Mouse (Mus musculus) liver, embryonic 15.5 days (tissue): ENCODE data around the gene Cdk11b. TPM values are rescaled to one million over a fixed set of nuclear protein-coding genes. Genes with fewer than 3 reads are reported as not detected.
A peak's percentile ranks its signal among the peaks of the same experiment; 100 is the strongest.
"Not testable (repeated sequence)": the region's sequence is repeated elsewhere in the genome, so short reads cannot be mapped to it uniquely, and the experiment has no call there.

Source experiments
- ATAC-seq: fragments of 200-750 bp; cut with Nextera tagmentation; 2 replicates; pipeline ENCODE4 v1.8.0; 2017; ENCODE audit warnings: moderate number of reproducible peaks, mild to moderate bottlenecking, moderate library complexity; ENCODE audit not compliant: insufficient read depth
- H3K27ac ChIP-seq: fragments of 300-500 bp; sonication (generic); replicated peaks from 2 replicates; pipeline ENCODE4 v1.5.1; 2015; ENCODE audit warnings: mild to moderate bottlenecking, inconsistent platforms
- H3K27me3 ChIP-seq: fragments of 300-500 bp; sonication (generic); 2 replicates; pipeline ENCODE4 v1.6.1; 2015; ENCODE audit warnings: mild to moderate bottlenecking, inconsistent platforms
- H3K36me3 ChIP-seq: fragments of 300-500 bp; sonication (generic); replicated peaks from 2 replicates; pipeline ENCODE4 v1.6.1; 2015; ENCODE audit warnings: moderate library complexity, mild to moderate bottlenecking, inconsistent platforms
- H3K4me1 ChIP-seq: fragments of 300-500 bp; sonication (generic); replicated peaks from 2 replicates; pipeline ENCODE4 v1.6.1; 2015; ENCODE audit warnings: inconsistent platforms
- H3K4me2 ChIP-seq: fragments of 300-500 bp; sonication (generic); 2 replicates; pipeline ENCODE4 v1.6.1; 2015; ENCODE audit warnings: moderate library complexity, mild to moderate bottlenecking, inconsistent platforms
- H3K4me3 ChIP-seq: fragments of 300-500 bp; sonication (generic); replicated peaks from 2 replicates; pipeline ENCODE4 v1.5.1; 2015; ENCODE audit warnings: mild to moderate bottlenecking, inconsistent platforms
- H3K9ac ChIP-seq: fragments of 300-500 bp; sonication (generic); 2 replicates; pipeline ENCODE4 v1.6.1; 2015; ENCODE audit warnings: moderate library complexity, mild to moderate bottlenecking, inconsistent platforms
- H3K9me3 ChIP-seq: fragments of 300-500 bp; sonication (generic); replicated peaks from 2 replicates; pipeline ENCODE4 v1.6.1; 2016; ENCODE audit warnings: inconsistent platforms
- WGBS: fragments of 180-500 bp; shearing (Covaris S2); methylation state at CpG from one replicate; pipeline ENCODE4 v1.1.7; 2015; ENCODE audit warnings: mixed read lengths; ENCODE audit not compliant: insufficient replicate concordance; 5-methylcytosine and 5-hydroxymethylcytosine counted together
- polyA plus RNA-seq: library from polyadenylated mRNA; unstranded; fragments of >200 nt; fragmentation: Nextera tagmentation; extraction: Ambion mirVana; gene quantifications from 2 replicates; pipeline ENCODE4 v1.2.1, GENCODE M21; 2015

Gene Cdk11b
- polyA plus RNA-seq, 1 experiment from 2014 or later, result 19.9 TPM

- H3K9me3 ChIP-seq, result no peaks in the 10 kb centered on the region
- 77% methylated on average over 2 of the region's 2 CpGs for WGBS
- no peak overlapping the region for H3K4me3 ChIP-seq
- no peak overlapping the region for H3K4me2 ChIP-seq
- H3K36me3 ChIP-seq, result peaks cover 51% of the 10 kb centered on the region
- H3K27me3 ChIP-seq, result no peaks in the 10 kb centered on the region
- no peak overlapping the region for H3K9ac ChIP-seq
- H3K27ac ChIP-seq, result no peak overlapping the region
- H3K4me1 ChIP-seq, result peaks cover 45% of the 10 kb centered on the region
- ATAC-seq, result no peak
Observed at GRCm38 (mm10) chr4:155606825-155607224, 17.8 kb upstream of the Cdk11b start.

- Histone ChIP-seq H3K4me2 (no peak overlapping the region), H3K27me3 (no peaks in the 10 kb centered on the region), H3K4me1 (peaks cover 6% of the 10 kb centered on the region; the same call in 1 of the 2 replicates), H3K36me3 (peaks cover 75% of the 10 kb centered on the region), H3K27ac (no peak overlapping the region), H3K4me3 (no peak overlapping the region), H3K9me3 (no peaks in the 10 kb centered on the region), H3K9ac (no peak overlapping the region)
- no peak for ATAC-seq
- 84% methylated on average over 3 of the region's 3 CpGs for WGBS
Observed at GRCm38 (mm10) chr4:155611860-155612259, 12.8 kb upstream of the Cdk11b start.

DNA sequence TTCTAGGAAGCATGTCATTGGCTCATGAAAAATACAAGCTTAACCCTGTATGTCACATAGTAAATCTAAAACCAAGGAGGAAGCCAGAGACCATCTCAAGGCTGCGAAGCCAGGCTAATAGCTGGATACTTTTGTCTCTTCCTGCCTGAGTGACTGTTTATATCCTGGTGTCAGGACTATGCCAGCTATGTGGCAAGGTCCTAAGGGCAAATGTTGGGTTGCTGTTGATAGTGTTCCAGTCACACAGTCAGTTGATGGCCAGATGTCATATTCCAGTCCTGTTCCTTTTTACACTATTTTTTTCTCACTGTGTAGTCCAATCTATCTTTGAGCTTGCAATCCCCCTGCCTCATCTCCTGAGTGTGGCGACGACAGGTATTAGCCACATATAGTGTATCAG lies 11.4 kb upstream of the Cdk11b start:
- no peak overlapping the region for H3K27ac ChIP-seq
- no peak overlapping the region for H3K4me2 ChIP-seq
- H3K4me1 ChIP-seq, result peaks cover 2% of the 10 kb centered on the region; the same call in 1 of the 2 replicates
- 81% methylated on average over 3 of the region's 3 CpGs for WGBS
- H3K4me3 ChIP-seq, result no peak overlapping the region
- no peak overlapping the region for H3K9ac ChIP-seq
- H3K9me3 ChIP-seq, result no peaks in the 10 kb centered on the region
- peaks cover 84% of the 10 kb centered on the region for H3K36me3 ChIP-seq
- no peak for ATAC-seq
- H3K27me3 ChIP-seq, result no peaks in the 10 kb centered on the region

- Histone ChIP-seq H3K27ac (no peak overlapping the region), H3K9ac (no peak overlapping the region), H3K4me1 (peaks cover 8% of the 10 kb centered on the region), H3K27me3 (no peaks in the 10 kb centered on the region), H3K4me2 (no peak overlapping the region), H3K36me3 (peaks cover 82% of the 10 kb centered on the region), H3K9me3 (no peaks in the 10 kb centered on the region), H3K4me3 (no peak overlapping the region)
- WGBS, result 52% methylated on average over 5 of the region's 5 CpGs
- peak; percentile 52; the same call in 1 of the 2 replicates for ATAC-seq
Observed at GRCm38 (mm10) chr4:155618321-155618720, 6.3 kb upstream of the Cdk11b start.

GRCm38 (mm10) chr4:155630267-155630666 lies 5.6 kb downstream of the Cdk11b start:
- H3K36me3 ChIP-seq, result peaks cover 76% of the 10 kb centered on the region
- H3K27me3 ChIP-seq, result no peaks in the 10 kb centered on the region
- no peak for ATAC-seq
- H3K27ac ChIP-seq, result no peak overlapping the region
- H3K9ac ChIP-seq, result no peak overlapping the region
- no peak overlapping the region for H3K4me2 ChIP-seq
- H3K9me3 ChIP-seq, result no peaks in the 10 kb centered on the region
- H3K4me3 ChIP-seq, result no peak overlapping the region
- WGBS, result 62% methylated on average over 6 of the region's 6 CpGs
- peaks cover 4% of the 10 kb centered on the region for H3K4me1 ChIP-seq

DNA sequence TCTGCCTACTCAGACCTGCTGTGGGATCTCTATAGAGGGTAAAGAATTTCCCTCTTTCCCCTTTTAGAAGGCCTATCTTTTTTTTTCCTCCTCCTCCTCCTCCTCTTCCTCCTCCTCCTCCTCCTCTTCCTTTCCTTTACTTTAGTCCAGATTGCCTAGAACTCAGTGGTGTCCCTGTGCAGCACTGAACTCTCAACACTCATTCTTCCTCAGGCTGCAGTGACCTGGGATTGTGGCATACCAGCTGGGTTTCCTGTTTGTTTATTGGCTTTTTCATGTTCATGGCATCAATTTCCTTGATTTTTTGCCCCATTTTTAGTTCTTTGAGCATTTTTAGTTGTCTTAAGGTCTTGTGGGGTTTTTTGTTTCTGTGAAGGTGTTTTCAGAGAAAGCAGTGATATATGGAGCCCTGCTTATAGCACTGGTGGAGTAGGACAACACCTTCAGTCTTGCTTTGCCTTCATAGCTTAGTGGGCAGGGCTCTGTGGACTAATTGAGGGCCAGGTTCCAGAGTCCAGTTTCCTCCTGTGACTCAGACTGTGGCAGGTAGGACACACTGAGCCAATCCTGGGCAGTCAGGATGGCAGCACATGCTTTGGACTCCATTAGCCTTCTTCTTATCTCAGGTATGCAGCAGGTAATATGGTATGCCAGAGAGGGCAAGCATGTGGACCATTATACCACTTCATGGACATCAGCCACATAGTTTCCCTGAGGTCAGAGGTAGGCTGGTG lies 11.3 kb downstream of the Cdk11b start:
- peaks cover 89% of the 10 kb centered on the region for H3K36me3 ChIP-seq
- H3K4me1 ChIP-seq, result no peaks in the 10 kb centered on the region
- H3K27ac ChIP-seq, result no peak overlapping the region
- H3K27me3 ChIP-seq, result no peaks in the 10 kb centered on the region
- H3K4me3 ChIP-seq, result no peak overlapping the region
- H3K4me2 ChIP-seq, result no peak overlapping the region
- no peaks in the 10 kb centered on the region for H3K9me3 ChIP-seq
- no peak for ATAC-seq
- no peak overlapping the region for H3K9ac ChIP-seq

GRCm38 (mm10) chr4:155643531-155643930 lies 18.9 kb downstream of the Cdk11b start:
- ATAC-seq, result no peak
- Histone ChIP-seq H3K27ac (no peak overlapping the region), H3K9ac (no peak overlapping the region), H3K4me3 (no peak overlapping the region), H3K27me3 (no peaks in the 10 kb centered on the region), H3K36me3 (peaks cover 84% of the 10 kb centered on the region), H3K9me3 (no peaks in the 10 kb centered on the region), H3K4me1 (no peaks in the 10 kb centered on the region), H3K4me2 (no peak overlapping the region)
- 73% methylated on average over 1 of the region's 1 CpGs for WGBS

DNA sequence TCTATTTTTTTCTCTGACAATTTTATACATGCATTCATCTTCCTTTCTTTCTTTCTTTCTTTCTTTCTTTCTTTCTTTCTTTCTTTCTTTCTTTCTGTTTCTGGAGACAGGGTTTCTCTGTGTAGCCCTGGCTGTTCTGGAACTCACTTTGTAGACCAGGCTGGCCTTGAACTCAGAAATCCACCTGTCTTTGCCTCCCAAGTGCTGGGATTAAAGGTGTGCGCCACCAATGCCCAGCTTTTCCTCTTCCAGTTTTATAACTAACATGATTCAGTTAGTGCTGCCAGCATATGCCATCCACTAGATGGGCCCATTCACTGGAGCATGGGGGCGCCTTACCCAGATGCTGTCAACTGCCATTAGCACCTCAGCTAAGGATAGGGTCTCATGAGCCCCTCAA lies 20.7 kb downstream of the Cdk11b start, which contains the start of gene Gm10563:
Gene Gm10563, minus strand, starts transcription at position 101 of the 400 bp plus-strand sequence.
- not testable (repeated sequence) for H3K4me1 ChIP-seq, H3K9me3 ChIP-seq, ATAC-seq, H3K9ac ChIP-seq, H3K4me3 ChIP-seq, H3K27ac ChIP-seq, H3K4me2 ChIP-seq, H3K27me3 ChIP-seq
- WGBS, result 87% methylated on average over 2 of the region's 2 CpGs
- peaks cover 87% of the 10 kb centered on the region for H3K36me3 ChIP-seq

DNA sequence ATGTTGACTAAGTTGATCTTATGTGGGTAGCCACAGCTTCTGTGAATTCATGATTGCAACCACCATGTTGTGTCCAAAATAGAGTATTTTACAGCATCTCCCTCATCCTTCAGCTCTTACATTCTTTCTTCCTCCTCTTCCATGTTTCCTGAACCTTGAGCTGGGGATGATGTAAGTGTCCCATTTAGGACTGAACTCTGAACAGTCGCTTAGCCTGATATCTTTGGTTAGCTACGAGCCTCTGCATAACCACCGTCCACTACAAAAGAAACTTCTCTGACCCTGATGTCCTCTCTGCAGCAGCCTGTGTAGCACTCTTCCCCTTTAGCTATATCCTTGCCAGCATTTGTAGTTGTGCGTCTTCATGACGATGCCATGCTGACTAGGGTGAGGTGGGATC lies 21.1 kb downstream of the Cdk11b start:
- Histone ChIP-seq H3K4me2 (no peak overlapping the region), H3K36me3 (peaks cover 87% of the 10 kb centered on the region), H3K4me1 (no peaks in the 10 kb centered on the region), H3K9me3 (no peaks in the 10 kb centered on the region), H3K4me3 (no peak overlapping the region), H3K27ac (no peak overlapping the region), H3K27me3 (peaks cover 2% of the 10 kb centered on the region), H3K9ac (no peak overlapping the region)
- WGBS, result 85% methylated on average over 5 of the region's 5 CpGs
- ATAC-seq, result no peak

DNA sequence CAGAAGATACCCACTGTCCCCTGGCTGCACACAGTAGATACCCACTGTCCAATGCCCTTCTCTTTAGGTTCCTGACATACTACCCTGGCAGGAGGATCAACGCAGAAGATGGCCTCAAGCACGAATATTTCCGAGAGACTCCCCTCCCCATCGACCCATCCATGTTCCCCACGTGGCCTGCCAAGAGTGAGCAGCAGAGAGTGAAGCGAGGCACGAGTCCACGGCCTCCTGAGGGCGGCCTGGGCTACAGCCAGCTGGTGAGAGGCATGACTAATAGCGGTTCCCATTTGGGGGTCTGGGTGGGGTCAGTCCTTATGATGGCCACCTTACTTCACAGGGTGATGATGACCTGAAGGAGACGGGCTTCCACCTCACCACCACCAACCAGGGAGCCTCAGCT lies 24.7 kb downstream of the Cdk11b start:
- Histone ChIP-seq H3K4me3 (no peak overlapping the region), H3K4me2 (no peak overlapping the region), H3K9me3 (no peaks in the 10 kb centered on the region), H3K9ac (no peak overlapping the region), H3K27ac (no peak overlapping the region), H3K36me3 (peaks cover 62% of the 10 kb centered on the region), H3K4me1 (peaks cover 19% of the 10 kb centered on the region), H3K27me3 (peaks cover 39% of the 10 kb centered on the region)
- ATAC-seq, result no peak
- WGBS, result 84% methylated on average over 11 of the region's 11 CpGs

- Histone ChIP-seq H3K4me2 (no peak overlapping the region), H3K27ac (no peak overlapping the region), H3K27me3 (peaks cover 60% of the 10 kb centered on the region)
Observed at GRCm38 (mm10) chr4:155651553-155652269, 27.1 kb downstream of the Cdk11b start.

More at GRCm38 (mm10) chr4:155651553-155652269, 27.1 kb downstream of the Cdk11b start:
- peaks cover 49% of the 10 kb centered on the region for H3K36me3 ChIP-seq
- whole genome bisulfite sequencing, result 58% methylated on average over 15 of the region's 15 CpGs
- no peak overlapping the region for H3K9ac ChIP-seq
- ATAC-seq, result no peak
- no peak overlapping the region for H3K4me3 ChIP-seq
- peaks cover 30% of the 10 kb centered on the region for H3K4me1 ChIP-seq
- no peaks in the 10 kb centered on the region for H3K9me3 ChIP-seq
